Mouse (Mus musculus): Measurements from ENCODE around the gene Foxp4.
"Not testable (repeated sequence)": the region's sequence is repeated elsewhere in the genome, so short reads cannot be mapped to it uniquely, and the experiment has no call there.

Foxp4 gene

DNA sequence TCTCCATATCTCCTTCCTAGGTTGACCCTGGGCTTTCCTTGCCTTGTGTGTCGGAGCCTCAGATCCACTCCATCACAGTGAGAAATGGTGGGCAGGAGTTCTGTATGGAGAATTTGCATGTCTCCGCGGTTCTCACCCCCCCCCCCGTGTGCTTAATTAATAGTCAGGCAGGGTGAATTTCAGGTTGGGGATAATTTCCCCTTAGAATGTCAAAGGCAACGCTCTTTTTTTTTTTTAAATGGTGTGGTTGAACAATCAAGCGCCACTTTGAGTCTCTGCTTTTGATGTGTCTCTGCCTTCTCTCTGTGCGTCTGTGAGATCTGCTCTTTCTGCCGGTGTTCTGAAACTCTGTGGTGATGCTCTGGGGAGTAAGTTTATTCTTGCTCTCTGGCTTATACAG lies 69.5 kb downstream of the Foxp4 start:
- DNase-seq (ENCODE audit: low read depth, low spot score), result no peak

GRCm38 (mm10) chr17:47853760-47854159 lies 70.7 kb downstream of the Foxp4 start:
- no peak for DNase-seq (ENCODE audit: low read depth, low spot score)

DNA sequence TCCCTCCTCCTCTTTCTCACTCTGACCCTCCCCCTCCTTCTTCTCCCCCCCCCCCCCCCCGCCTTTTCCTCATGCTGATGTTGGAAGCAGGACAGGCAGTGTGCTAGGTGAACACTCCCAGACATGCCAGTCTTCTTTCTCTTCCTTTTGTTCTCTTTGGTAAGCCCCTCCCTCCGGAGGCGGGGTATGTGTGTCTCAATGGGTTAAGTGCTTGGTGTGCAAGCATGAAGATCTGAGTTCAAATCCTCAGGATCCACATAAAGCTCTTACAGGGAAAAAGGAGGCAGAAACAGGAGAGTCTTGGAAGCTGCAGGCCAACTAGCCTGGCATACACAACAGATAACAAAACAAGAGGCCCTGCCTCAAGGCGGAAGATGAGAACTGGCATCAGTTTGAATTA lies 71.1 kb downstream of the Foxp4 start:
- no peak for DNase-seq (ENCODE audit: low read depth, low spot score)

DNA sequence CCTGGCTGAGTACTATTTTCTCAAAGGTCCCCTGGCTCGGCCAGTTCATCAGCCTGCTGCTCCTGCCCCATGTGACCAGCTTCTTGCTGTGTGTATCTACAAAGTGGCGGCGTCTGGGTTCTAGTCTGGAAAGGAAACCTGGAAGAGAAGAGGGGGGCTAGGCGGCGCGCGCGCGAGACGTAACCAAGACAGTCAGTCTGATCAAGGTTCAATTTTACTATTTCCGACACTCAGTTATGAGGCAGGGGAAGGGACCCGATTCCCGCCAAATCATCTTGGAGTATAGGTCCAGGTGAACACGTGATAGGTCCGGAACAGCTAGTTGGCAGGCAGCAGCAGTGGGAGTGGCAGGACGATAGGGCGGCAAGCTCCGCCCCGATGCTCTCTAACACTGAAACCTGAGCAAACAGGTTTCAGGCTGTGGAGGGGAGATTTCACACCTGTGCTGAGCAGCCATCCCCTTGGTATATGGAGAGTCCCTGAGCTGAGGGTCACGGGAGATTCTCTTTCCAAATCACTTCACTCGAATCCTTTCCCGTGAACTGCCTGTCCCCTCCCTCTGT lies 72.6 kb downstream of the Foxp4 start:
- DNase-seq (ENCODE audit: low read depth, low spot score), result not testable (repeated sequence)

GRCm38 (mm10) chr17:47850639-47851314 lies 73.7 kb downstream of the Foxp4 start:
- DNase-seq (ENCODE audit: low read depth, low spot score), result no peak

GRCm38 (mm10) chr17:47850035-47850434 lies 74.4 kb downstream of the Foxp4 start:
- no peak for DNase-seq (ENCODE audit: low read depth, low spot score)

DNA sequence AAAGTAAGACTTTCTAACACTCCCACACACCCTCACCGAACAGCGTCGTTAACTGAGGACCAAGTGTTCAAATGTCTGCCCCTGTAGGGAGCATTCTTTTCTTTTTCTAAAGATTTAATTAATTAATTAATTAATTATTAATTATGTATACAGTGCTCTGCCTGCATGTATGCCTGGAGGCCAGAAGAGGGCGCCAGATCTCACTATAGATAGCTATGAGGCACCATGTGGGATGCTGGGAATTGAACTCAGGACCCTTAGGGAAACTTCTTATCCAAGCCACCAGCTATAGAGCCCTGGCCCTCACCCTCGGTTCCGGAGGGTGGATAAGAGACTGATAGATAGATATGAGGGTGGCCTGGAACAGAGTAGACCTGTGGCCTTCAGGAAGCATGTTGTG lies 76.5 kb downstream of the Foxp4 start:
- no peak for DNase-seq (ENCODE audit: low read depth, low spot score)

DNA sequence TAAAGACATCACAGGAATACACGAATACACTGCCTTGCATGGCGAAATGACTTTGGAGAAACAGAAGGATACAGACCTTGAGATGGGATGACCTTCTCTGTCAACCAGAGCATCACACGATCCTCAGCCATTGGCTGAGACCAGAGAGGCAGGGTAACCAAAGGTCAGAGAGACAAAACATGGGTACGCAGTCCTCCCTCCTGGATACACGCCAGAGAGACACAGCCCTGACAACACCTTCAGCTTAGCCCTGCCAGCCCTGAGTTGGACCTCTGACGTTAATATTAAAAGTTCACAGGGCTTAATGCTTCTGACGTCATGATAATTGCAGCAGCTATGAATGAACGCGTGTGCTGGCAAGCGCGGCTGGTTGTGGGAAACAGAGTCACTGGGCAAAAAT lies 78.8 kb downstream of the Foxp4 start:
- no peak for DNase-seq (ENCODE audit: low read depth, low spot score)

DNA sequence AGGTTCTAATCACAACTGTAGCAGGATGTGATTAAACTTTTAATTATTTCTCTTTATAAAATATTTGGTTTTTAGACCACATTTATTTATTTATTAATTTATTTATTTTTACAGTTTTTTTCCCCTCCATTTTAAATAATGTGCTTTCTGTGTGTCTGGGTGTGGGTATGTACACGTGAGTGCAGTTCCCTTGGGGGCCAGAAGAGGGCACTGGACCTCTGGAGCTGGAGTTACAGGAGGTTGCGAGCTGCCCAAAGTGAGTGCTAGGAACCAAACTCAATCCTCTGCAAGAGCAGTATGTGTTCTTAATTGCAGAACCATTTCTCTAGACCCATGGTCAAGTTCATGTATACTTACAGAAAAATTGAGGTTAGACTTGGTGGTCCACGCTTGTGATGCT lies 81.0 kb downstream of the Foxp4 start:
- no peak for DNase-seq (ENCODE audit: low read depth, low spot score)

DNA sequence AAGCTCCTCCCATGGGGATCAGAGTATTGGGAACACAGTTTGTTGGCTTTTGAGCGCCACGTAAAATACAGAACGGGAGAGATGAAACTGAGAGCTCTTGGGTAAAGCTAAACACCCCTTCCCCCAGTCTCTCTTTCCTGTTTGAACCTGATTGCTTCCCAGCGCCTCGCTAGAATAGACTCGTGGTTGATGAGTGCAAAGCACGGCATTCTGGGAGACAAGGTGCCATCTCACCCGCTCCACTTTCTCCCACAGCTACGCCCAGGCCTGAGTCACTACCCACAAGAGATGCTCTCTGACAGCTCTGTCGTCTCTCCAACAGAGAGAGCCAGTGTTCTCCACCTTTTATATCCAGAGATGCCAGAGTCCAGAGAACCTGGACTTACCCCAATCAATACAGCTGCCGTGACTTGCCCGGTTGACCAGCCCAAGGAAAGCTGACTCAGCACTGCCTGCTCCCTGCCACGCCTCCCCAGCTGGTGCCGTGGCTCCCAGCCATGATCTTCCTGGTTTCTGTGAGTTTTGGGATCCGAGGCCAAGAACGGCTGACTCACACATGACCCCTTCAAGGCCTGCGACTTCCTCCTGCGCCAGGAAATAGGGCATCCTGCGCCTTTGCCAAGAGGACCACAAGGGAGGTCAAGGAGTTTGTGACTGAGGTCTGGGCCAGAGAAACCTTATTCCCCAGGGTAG lies 82.4 kb downstream of the Foxp4 start:
- DNase-seq (ENCODE audit: low read depth, low spot score), result no peak

DNA sequence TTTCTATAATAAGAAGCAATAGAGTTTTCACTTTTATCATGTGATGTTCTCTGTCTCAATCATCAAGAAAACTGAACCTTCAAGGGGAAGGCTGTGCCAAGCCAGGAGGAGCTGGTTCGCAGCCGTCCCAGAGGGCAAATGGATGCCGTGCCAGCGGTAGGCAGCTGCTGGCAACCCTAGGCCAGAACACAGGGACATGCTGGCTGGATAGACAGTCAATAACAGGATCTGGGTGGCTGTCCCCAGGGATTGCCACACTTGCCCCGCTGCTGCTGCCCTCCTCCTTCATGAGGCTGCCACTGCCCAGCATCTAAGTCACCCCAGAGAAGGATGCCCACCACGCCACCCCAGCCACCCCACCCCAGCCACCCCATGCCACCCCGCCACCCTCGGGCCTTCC lies 82.9 kb downstream of the Foxp4 start:
- no peak for DNase-seq (ENCODE audit: low read depth, low spot score)

DNA sequence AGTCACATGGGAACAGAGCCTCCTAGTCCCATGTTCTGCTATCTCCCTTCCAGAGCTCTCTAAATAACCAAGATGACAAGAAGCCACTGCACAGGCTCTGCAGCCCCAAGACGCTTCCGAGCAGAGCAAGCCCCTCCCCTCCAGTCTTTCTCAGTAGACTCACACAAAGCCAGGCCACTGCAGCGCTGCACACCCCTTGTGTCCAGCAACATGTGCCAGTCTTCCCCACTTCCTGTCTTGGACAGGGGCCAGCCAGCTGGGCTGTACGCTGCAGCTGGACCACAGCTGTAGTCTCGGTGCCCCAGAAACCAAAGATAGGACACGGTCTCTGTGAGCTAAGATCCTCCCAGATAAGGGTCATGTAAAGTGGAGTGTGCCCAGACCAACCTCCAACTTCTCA lies 86.6 kb downstream of the Foxp4 start:
- no peak for DNase-seq (ENCODE audit: low read depth, low spot score)

- DNase-seq (ENCODE audit: low read depth, low spot score), result no peak
Observed at GRCm38 (mm10) chr17:47834482-47834767, 90.0 kb downstream of the Foxp4 start, which contains the start of gene Mdfi. TSS of gene Mdfi (minus strand) at chr17:47834691.

DNA sequence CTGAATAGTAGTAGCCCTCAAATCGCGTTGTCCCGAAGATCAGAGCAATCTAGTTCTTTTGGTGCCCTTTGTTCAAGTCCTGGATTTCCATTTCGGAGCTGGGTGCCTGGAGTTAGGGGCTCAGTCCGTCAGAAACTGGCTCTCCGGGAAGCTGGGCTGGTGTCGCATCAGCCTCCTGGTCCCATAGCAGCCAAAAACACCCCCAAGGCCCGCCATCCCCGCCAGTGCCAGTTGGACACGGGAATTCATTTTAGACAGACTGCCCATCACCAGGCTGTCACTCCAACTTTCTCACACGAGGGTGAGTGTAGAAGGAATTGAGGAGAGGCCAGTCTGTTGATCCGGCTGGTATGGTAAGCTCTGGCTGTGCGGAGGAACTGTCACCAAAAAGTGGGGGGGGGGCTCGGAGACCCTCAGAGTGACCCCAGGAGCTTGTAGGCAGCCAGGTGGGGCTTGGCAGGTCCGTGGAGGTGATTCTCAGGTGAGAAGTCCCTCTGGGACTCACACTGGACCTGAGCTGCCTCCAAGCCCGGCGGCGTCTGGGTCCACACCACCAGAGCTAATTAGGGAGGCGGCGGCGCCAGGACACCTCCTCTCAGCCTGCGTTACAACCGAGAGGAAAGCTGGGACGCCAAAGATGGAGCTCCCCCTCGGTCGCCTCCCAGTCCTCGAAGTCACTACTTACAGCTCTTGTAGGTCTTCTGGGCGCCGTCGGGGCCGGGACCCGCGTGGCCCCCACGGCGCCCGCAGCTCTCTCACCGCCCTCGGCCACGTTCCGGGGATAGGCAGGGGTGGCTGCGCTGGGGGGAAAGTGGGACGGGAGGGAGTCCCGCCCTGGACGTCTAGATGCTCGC lies 90.6 kb downstream of the Foxp4 start:
- DNase-seq (ENCODE audit: low read depth, low spot score), result no peak

DNA sequence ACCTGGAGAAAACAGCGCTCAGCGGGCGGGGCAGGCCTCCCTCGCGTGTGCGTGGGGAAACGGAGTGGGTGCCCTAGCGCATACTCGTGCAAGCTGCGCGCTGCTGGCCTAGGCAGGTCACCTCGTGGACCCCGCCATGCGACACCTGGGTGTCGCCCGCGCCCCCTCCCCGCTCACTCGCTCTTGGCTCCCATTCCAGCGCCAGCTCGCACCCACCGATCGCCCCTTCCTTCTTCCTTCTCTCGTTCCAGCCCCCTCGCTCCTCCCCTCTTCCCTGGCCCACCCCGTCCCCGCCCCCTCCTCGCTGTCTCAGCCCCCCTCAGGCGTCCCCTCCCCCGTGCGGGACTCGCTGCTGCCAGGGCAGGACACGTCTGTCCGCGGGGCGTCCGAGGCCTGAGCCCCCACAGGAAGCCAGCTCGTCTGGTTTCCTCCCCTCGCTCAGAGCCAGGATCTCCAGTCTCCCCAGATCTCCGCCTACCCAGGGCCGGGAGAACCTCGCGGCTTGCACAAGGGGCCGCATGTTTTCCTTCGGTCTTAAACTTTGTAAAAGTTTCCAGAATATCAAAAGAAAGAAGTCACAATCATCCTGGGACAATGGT lies 91.3 kb downstream of the Foxp4 start:
- no peak for DNase-seq (ENCODE audit: low read depth, low spot score)

DNA sequence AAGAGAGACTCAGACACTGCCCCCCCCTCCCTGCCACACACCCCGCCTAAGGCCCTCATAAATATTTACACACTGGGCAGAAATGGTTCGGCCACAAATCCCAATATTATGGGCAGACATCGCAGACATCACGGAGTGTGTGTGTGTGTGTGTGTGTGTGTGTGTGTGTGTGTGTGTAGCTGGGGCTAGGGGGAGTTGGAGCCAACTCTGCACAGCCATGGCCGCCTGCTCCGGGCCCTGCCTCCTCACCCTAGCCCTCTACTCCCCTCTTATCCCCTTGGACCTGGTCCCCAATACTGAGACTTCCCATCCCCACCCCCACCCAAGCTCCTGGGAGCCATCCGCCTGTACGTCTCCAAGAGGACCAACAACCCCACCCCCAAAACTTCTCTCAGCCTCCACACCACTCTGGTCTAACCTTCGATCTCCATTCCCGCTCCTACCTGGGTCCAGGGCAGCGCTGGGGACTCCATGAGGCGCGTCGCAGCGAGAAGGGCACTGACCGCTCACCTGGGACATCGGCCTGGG lies 91.9 kb downstream of the Foxp4 start:
- DNase-seq (ENCODE audit: low read depth, low spot score), result no peak

DNA sequence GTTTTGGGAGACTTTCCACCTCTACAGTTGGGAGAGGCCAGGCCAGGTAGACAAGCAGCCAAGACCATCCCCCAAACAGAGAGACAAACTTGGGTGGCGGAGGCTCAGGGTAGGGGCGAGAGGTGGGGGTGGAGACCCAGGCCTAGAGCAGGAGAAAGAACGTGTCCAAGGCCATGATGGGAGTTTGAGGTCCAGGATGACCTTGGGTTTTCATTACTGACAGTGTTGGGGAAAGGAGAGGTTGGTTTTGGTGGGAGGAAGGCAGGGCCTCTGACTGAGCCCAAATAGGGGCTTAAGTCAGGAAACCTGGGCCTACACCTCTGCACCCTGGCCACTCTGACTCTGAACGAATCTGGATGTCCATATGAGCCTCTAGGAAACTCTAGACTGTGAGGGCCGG lies 92.7 kb downstream of the Foxp4 start:
- DNase-seq (ENCODE audit: low read depth, low spot score), result no peak

GRCm38 (mm10) chr17:47831161-47831560 lies 93.3 kb downstream of the Foxp4 start:
- DNase-seq (ENCODE audit: low read depth, low spot score), result no peak

GRCm38 (mm10) chr17:47821339-47821738 lies 103.1 kb downstream of the Foxp4 start:
- no peak for DNase-seq (ENCODE audit: low read depth, low spot score)

DNA sequence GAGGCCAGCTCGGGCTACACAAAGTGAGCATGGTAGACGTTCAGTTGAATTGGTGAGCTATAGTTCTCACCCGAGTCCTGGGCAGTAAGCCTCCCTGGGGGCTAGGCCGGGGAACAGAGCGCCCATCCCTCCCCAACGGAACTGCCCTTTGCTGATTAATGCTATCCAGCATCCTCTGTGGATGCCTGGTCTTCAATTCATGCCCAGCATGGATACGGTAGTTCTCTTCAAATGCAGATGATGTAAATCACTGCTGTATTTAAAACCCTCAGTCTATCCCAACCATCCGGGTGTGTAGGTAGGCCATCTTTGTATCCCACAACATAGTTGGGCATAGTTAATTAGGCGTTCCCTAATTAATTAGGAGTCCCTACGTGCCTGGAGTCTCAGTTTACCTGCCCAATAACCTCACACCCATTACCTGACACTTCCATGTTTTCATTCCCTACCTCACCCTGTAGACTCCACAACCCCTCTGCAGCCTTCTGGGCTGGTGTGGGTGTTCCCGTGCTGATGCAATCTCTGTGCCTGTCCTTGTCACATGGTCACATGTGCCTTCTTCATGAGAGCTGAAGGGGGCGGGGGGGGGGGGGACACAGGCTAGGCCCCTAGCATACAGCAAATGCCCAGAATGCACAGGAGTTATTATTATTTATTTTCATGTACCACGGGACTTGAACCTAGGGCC lies 106.3 kb downstream of the Foxp4 start:
- DNase-seq (ENCODE audit: low read depth, low spot score), result no peak

Measured in brain, embryonic 18.5 days (tissue).